Mouse (Mus musculus): ENCODE results near the gene Parp1. TPM values are rescaled to one million over a fixed set of nuclear protein-coding genes. Genes with fewer than 3 reads are reported as not detected.

The Parp1 gene
- 4.6 and 4.8 TPM in 2 replicates for polyA plus RNA-seq (2012; rRNA removed)

GRCm38 (mm10) chr1:180568761-180569452, at the start of gene Parp1:
TSS of gene Parp1 (plus strand) at chr1:180568924.

GRCm38 (mm10) chr1:180641137-180641517, 72.4 kb downstream of the Parp1 start, which contains the start of gene Lin9:
TSS of gene Lin9 (plus strand) at chr1:180641150.

Other genes starting within 250 kb of the Parp1 start
- 5.3 and 6.0 TPM in 2 replicates for gene Itpkb, start 238.4 kb upstream of the Parp1 start, polyA plus RNA-seq (2012; rRNA removed)
- 18.1 and 45.3 TPM in 2 replicates for gene Stum, start 85.4 kb upstream of the Parp1 start, polyA plus RNA-seq (2012; rRNA removed)
- gene Lin9, start 72.2 kb downstream of the Parp1 start, polyA plus RNA-seq (2012; rRNA removed), result 0.66 and 0.68 TPM in 2 replicates
- gene Mixl1, start 128.1 kb downstream of the Parp1 start, polyA plus RNA-seq (2012; rRNA removed), result not detected in 2 replicates
- gene Acbd3, start 157.1 kb downstream of the Parp1 start, polyA plus RNA-seq (2012; rRNA removed), result 4.7 and 5.1 TPM in 2 replicates
- 38.2 and 53.7 TPM in 2 replicates for gene H3f3a, start 245.0 kb downstream of the Parp1 start, polyA plus RNA-seq (2012; rRNA removed)